Mouse (Mus musculus) neural tube, embryonic 15.5 days (tissue): ENCODE results near the gene Med24. TPM values are rescaled to one million over a fixed set of nuclear protein-coding genes. Genes with fewer than 3 reads are reported as not detected.
A peak's percentile ranks its signal among the peaks of the same experiment; 100 is the strongest.
"Not testable (repeated sequence)": the region's sequence is repeated elsewhere in the genome, so short reads cannot be mapped to it uniquely, and the experiment has no call there.

Experiments used
- ATAC-seq: fragments of 200-750 bp; cut with Nextera tagmentation; 2 replicates; pipeline ENCODE4 v1.8.0; 2017; ENCODE audit warnings: mild to moderate bottlenecking, moderate TSS enrichment, moderate library complexity; ENCODE audit not compliant: low FRiP score
- H3K27ac ChIP-seq: fragments of 300-500 bp; sonication (generic); replicated peaks from 2 replicates; pipeline ENCODE4 v1.5.1; 2015; ENCODE audit warnings: mild to moderate bottlenecking, inconsistent platforms
- H3K27me3 ChIP-seq: fragments of 300-500 bp; sonication (generic); replicated peaks from 2 replicates; pipeline ENCODE4 v1.6.1; 2015; ENCODE audit warnings: inconsistent platforms
- H3K36me3 ChIP-seq: fragments of 300-500 bp; sonication (generic); 2 replicates; pipeline ENCODE4 v1.6.1; 2015; ENCODE audit warnings: inconsistent platforms
- H3K4me1 ChIP-seq: fragments of 300-500 bp; sonication (generic); 2 replicates; pipeline ENCODE4 v1.6.1; 2015; ENCODE audit warnings: inconsistent platforms
- H3K4me2 ChIP-seq: fragments of 300-500 bp; sonication (generic); 2 replicates; pipeline ENCODE4 v1.6.1; 2015; ENCODE audit warnings: inconsistent platforms, mild to moderate bottlenecking, moderate library complexity
- H3K4me3 ChIP-seq: fragments of 300-500 bp; sonication (generic); replicated peaks from 2 replicates; pipeline ENCODE4 v1.5.1; 2015; ENCODE audit warnings: mild to moderate bottlenecking, inconsistent platforms
- H3K9ac ChIP-seq: fragments of 300-500 bp; sonication (generic); replicated peaks from 2 replicates; pipeline ENCODE4 v1.6.1; 2015; ENCODE audit warnings: mild to moderate bottlenecking, inconsistent platforms
- H3K9me3 ChIP-seq: fragments of 300-500 bp; sonication (generic); replicated peaks from 2 replicates; pipeline ENCODE4 v1.6.1; 2016; ENCODE audit warnings: inconsistent platforms
- WGBS: fragments of 180-500 bp; shearing (Covaris S2); methylation state at CpG from one replicate; pipeline ENCODE4 v1.1.7; 2015; ENCODE audit warnings: mixed read lengths; 5-methylcytosine and 5-hydroxymethylcytosine counted together
- polyA plus RNA-seq: library from polyadenylated mRNA; unstranded; fragments of >200 nt; fragmentation: Nextera tagmentation; extraction: Ambion mirVana; gene quantifications from 2 replicates; pipeline ENCODE4 v1.2.1, GENCODE M21; 2015

Gene Med24
- polyA plus RNA-seq, 1 experiment from 2014 or later = 59.6 TPM

DNA sequence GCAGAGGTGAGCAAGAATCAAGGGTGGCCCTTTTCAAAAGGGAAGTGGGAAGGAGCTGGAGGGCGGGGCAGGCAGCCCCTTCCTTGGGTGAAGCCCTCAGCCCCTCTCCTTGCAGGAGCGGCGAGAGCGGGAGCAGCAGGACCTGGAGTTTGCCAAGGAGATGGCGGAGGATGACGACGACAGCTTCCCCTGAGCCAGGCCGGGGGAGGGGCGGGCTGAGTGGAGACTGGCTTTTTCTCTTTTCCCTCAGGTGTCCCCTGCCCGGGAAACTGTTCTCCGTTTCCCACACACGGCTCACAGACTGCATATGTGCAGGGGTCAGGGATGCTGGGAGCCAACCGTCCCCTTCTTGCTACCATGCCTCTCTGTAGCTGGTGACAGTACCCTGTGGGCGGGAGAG lies 33.8 kb downstream of the Med24 start:
- ATAC-seq = no peak
- 79% methylated on average over 14 of the region's 14 CpGs for WGBS
- peaks cover 64% of the 10 kb centered on the region for H3K36me3 ChIP-seq
- H3K4me1 ChIP-seq = no peaks in the 10 kb centered on the region
- H3K4me2 ChIP-seq = no peak overlapping the region
- no peak overlapping the region for H3K4me3 ChIP-seq
- H3K9ac ChIP-seq = no peak overlapping the region
- H3K27me3 ChIP-seq = no peaks in the 10 kb centered on the region
- no peak overlapping the region for H3K27ac ChIP-seq
- H3K9me3 ChIP-seq = no peaks in the 10 kb centered on the region

DNA sequence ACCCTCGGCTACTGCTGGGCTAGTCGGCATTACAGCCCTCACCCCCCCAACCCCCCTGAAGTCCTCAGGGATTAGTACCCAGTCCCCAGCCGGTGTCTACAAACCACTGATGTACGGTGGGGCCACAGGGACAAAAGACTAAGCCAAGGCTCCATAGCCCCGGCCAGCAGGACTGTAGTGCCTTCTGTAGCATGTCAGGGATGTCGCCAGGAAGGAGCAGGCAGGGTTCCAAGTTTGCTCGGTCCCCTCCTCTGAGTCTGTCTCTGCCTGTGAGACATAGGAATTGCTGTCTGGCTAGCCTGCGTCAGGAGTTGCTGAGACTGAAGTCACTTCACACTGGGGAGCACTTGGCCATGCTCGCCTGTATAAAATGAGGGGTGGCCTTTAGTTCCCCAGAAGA lies 34.9 kb downstream of the Med24 start:
- Histone ChIP-seq H3K4me2 (no peak overlapping the region), H3K27ac (no peak overlapping the region), H3K4me1 (no peaks in the 10 kb centered on the region), H3K36me3 (peaks cover 75% of the 10 kb centered on the region), H3K9ac (no peak overlapping the region), H3K4me3 (no peak overlapping the region), H3K9me3 (no peaks in the 10 kb centered on the region), H3K27me3 (no peaks in the 10 kb centered on the region)
- WGBS = 84% methylated on average over 9 of the region's 9 CpGs
- ATAC-seq = no peak

DNA sequence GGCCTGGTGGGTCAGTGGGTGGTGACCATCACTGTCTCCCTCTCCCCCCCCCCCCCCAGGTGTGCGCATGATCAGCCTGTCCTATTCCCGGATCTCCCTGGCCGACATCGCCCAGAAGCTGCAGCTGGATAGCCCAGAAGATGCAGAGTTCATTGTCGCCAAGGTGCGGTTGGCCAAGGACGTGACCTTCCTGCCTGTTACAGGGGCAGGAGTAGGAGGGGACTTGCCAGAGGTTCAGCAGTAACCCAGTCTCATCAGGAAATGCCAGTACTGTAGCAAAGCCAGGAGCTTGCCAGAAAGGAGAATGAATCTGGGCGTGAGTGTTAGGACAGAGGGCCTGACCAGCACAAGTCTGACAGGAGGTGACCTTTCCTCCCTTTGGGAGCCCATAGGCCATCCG lies 35.5 kb downstream of the Med24 start:
- H3K27ac ChIP-seq = no peak overlapping the region
- no peak overlapping the region for H3K9ac ChIP-seq
- H3K4me3 ChIP-seq = no peak overlapping the region
- no peaks in the 10 kb centered on the region for H3K27me3 ChIP-seq
- no peaks in the 10 kb centered on the region for H3K9me3 ChIP-seq
- WGBS = 94% methylated on average over 9 of the region's 9 CpGs
- no peak overlapping the region for H3K4me2 ChIP-seq
- H3K4me1 ChIP-seq = no peaks in the 10 kb centered on the region
- ATAC-seq = no peak
- H3K36me3 ChIP-seq = peaks cover 78% of the 10 kb centered on the region

GRCm38 (mm10) chr11:98693201-98693600 lies 36.0 kb downstream of the Med24 start:
- Histone ChIP-seq H3K36me3 (peaks cover 81% of the 10 kb centered on the region), H3K9ac (no peak overlapping the region), H3K27ac (no peak overlapping the region), H3K4me2 (no peak overlapping the region), H3K4me3 (no peak overlapping the region), H3K27me3 (no peaks in the 10 kb centered on the region), H3K4me1 (no peaks in the 10 kb centered on the region), H3K9me3 (no peaks in the 10 kb centered on the region)
- 74% methylated on average over 13 of the region's 13 CpGs for WGBS
- no peak for ATAC-seq

GRCm38 (mm10) chr11:98688009-98688408 lies 41.2 kb downstream of the Med24 start:
- H3K36me3 ChIP-seq = peaks cover 75% of the 10 kb centered on the region

GRCm38 (mm10) chr11:98686976-98687375 lies 42.3 kb downstream of the Med24 start:
- WGBS = 92% methylated on average over 4 of the region's 4 CpGs
- no peak overlapping the region for H3K27ac ChIP-seq
- H3K4me2 ChIP-seq = no peak overlapping the region
- H3K9ac ChIP-seq = no peak overlapping the region
- no peak for ATAC-seq
- no peak overlapping the region for H3K4me3 ChIP-seq
- H3K4me1 ChIP-seq = peaks cover 19% of the 10 kb centered on the region
- no peaks in the 10 kb centered on the region for H3K9me3 ChIP-seq
- H3K27me3 ChIP-seq = no peaks in the 10 kb centered on the region
- H3K36me3 ChIP-seq = peaks cover 65% of the 10 kb centered on the region

More at GRCm38 (mm10) chr11:98688009-98688408, 41.2 kb downstream of the Med24 start:
- Histone ChIP-seq H3K9me3 (no peaks in the 10 kb centered on the region), H3K27ac (no peak overlapping the region), H3K4me3 (no peak overlapping the region), H3K4me1 (peaks cover 18% of the 10 kb centered on the region), H3K4me2 (no peak overlapping the region), H3K9ac (no peak overlapping the region), H3K27me3 (no peaks in the 10 kb centered on the region)
- no peak for ATAC-seq
- 92% methylated on average over 8 of the region's 8 CpGs for WGBS

DNA sequence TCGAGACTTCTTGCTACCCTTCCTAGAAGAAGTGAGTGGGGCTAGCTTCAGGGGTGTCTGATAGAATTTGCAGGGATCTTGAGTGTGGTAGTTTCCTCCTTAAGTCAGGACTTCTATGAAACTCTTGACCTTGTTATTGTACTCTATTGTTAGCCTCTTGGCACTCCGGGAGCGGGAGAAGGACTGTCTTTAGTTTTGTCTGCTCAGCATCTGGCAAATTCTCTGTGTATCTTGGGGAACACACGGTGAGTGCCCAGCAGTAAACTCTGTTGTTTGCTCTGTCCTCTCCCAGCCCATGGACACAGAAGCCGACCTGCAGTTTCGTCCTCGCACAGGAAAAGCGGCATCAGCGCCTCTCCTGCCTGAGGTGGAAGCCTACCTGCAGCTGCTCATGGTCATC lies 43.6 kb downstream of the Med24 start:
- H3K27me3 ChIP-seq = no peaks in the 10 kb centered on the region
- no peak overlapping the region for H3K9ac ChIP-seq
- peaks cover 51% of the 10 kb centered on the region for H3K36me3 ChIP-seq
- no peaks in the 10 kb centered on the region for H3K9me3 ChIP-seq
- no peak overlapping the region for H3K4me2 ChIP-seq
- H3K27ac ChIP-seq = no peak overlapping the region
- WGBS = 90% methylated on average over 9 of the region's 9 CpGs
- H3K4me3 ChIP-seq = no peak overlapping the region
- peaks cover 19% of the 10 kb centered on the region for H3K4me1 ChIP-seq
- ATAC-seq = no peak

GRCm38 (mm10) chr11:98682811-98683210 lies 46.4 kb downstream of the Med24 start:
- 0% methylated on average over 23 of the region's 23 CpGs for WGBS

DNA sequence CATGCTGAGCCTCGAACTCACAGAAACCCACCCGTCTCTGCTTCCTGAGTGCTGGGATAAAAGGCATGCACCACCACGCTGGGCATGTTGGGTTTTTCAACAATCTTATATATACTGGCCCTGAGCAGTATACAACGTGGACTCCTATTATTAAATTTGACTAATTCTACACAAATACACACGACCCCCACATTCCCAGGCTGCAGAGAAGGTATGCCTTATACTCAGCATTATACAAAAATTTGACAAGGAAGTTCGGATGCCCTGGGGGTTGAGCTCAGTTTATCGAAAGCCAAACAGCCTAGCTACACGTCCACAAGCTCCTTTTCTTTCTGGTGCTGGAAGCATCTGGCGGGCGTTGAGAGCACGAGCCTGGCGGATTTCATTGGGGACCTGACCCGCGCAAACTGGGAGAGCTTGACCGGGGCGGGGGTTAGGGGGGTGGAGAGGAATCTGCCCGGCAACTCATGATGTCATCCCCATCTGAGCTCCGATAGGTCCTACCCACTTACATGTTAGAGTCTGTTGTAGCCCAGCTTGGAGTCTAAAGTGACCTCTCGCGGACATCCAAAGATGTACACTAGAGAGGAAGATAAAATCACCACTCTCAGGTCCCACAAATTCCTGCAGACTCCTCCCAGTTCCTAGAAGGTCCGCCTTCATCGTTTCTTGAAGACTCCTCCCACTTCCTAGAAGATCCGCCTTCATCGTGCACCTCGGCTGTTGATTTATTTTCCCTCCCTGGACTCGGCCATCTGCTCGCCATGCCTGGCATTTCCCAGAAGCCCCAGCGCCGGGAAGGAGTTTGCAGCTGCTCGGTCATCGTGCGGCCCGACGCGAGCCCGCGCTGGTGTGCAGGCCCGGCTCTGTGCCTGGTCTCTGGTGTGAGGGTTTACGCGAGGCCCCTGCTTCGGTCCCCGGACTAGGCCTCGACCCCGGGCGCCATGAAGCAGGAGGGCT lies 47.2 kb downstream of the Med24 start, which contains the start of gene Psmd3:
Gene Psmd3, plus strand, starts transcription at position 769 of the 960 bp plus-strand sequence.
- peak within 1 kb of the TSS; percentile 99 for H3K4me3 ChIP-seq
- no peaks in the 10 kb centered on the region for H3K27me3 ChIP-seq
- peaks cover 20% of the 10 kb centered on the region for H3K36me3 ChIP-seq
- 5% methylated on average over 45 of the region's 45 CpGs for WGBS
- H3K9ac ChIP-seq = peak within 1 kb of the TSS; percentile 100
- peak within 1 kb of the TSS; percentile 85 for H3K27ac ChIP-seq
- ATAC-seq = peak; percentile 96
- H3K4me2 ChIP-seq = peak within 1 kb of the TSS; percentile 75
- H3K9me3 ChIP-seq = no peaks in the 10 kb centered on the region
- H3K4me1 ChIP-seq = peaks cover 19% of the 10 kb centered on the region

More at GRCm38 (mm10) chr11:98682811-98683210, 46.4 kb downstream of the Med24 start:
- Histone ChIP-seq H3K4me1 (peaks cover 19% of the 10 kb centered on the region), H3K36me3 (peaks cover 28% of the 10 kb centered on the region), H3K27ac (peak overlapping the region; percentile 83), H3K27me3 (no peaks in the 10 kb centered on the region), H3K4me2 (peak overlapping the region; percentile 75), H3K4me3 (peak overlapping the region; percentile 99), H3K9me3 (no peaks in the 10 kb centered on the region), H3K9ac (peak overlapping the region; percentile 100)
- peak; percentile 9; the same call in 1 of the 2 replicates for ATAC-seq

- 86% methylated on average over 4 of the region's 4 CpGs for WGBS
- no peaks in the 10 kb centered on the region for H3K27me3 ChIP-seq
- H3K4me2 ChIP-seq = no peak overlapping the region
- no peak for ATAC-seq
- no peak overlapping the region for H3K9ac ChIP-seq
- H3K4me1 ChIP-seq = peaks cover 19% of the 10 kb centered on the region
- peaks cover 11% of the 10 kb centered on the region for H3K36me3 ChIP-seq
- no peaks in the 10 kb centered on the region for H3K9me3 ChIP-seq
- H3K4me3 ChIP-seq = no peak overlapping the region
- H3K27ac ChIP-seq = no peak overlapping the region
These were observed 48.0 kb downstream of the Med24 start for GRCm38 (mm10) chr11:98681186-98681585.

DNA sequence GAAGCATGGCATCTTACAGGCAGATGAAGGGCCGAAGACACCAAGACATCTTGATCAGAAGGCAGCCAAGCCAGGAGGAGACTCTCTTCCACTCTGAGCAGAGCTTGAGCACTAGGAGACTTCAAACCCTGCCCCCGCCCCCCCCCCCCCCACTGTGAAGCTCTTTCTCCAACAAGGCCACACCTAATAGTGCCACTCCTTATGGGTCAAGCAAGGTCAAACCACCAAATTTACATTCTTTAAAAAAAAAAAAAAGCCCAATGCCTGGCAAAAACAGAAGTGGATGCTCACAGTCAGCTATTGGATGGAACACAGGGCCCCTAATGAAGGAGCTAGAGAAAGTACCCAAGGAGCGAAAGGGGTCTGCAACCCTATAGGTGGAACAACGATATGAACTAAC lies 48.6 kb downstream of the Med24 start:
- H3K36me3 ChIP-seq, H3K27ac ChIP-seq, H3K4me2 ChIP-seq, H3K9ac ChIP-seq, H3K9me3 ChIP-seq, H3K4me3 ChIP-seq, H3K27me3 ChIP-seq, ATAC-seq: not testable (repeated sequence)
- 87% methylated on average over 4 of the region's 4 CpGs for WGBS
- H3K4me1 ChIP-seq = peaks cover 19% of the 10 kb centered on the region

DNA sequence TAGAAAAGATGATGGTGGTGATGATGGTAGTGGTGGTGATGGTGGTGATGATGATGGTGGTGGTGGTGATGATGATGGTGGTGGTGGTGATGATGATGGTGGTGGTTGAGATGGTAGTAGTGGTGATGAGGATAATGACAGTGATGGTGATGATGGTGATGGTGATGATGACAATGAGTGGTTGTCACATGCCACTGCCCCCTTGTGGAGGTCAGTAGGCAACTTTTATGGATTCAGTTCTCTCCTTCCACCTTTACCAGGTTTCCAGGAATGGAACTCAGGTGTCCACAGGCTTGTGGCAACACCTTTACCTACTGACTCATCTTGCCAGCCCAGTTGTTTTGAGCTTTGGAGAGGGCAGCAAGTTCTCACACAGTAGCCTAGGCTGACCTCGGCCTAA lies 49.2 kb downstream of the Med24 start:
- Histone ChIP-seq H3K9ac (no peak overlapping the region), H3K9me3 (no peaks in the 10 kb centered on the region), H3K27ac (no peak overlapping the region), H3K4me3 (no peak overlapping the region), H3K27me3 (no peaks in the 10 kb centered on the region), H3K4me2 (no peak overlapping the region), H3K36me3 (no peaks in the 10 kb centered on the region), H3K4me1 (peaks cover 17% of the 10 kb centered on the region)
- ATAC-seq = no peak
- whole genome bisulfite sequencing = 100% methylated on average over 1 of the region's 1 CpGs
